Comparison of ENCODE assay signal across 10 mouse cellular contexts in genomic region chr12:77045956-77046355, GRCm38 (mm10).
DNase-seq lines count a peak whose midpoint lies in the region; ATAC-seq lines count a peak whose summit lies in the region.
"Had no signal": no experiment of that assay in that cellular context is flagged by ENCODE, and none has a peak within 500 bp of the region (broad histone marks: within the 10 kb centered on the region; RNA-seq: fewer than 3 reads in every experiment).

No protein-coding gene starts in this region.

- H3K27me3 ChIP-seq in neural tube, embryonic 14.5 days (ENCODE audit: control insufficient read depth, insufficient read depth, low read length): no peaks in the 10 kb centered on the region
- no peaks in the 10 kb centered on the region for H3K27me3 ChIP-seq in neural tube, embryonic 15.5 days (replicated peaks)
- H3K27me3 ChIP-seq: midbrain, embryonic 12.5 days had no signal

- peak; percentile 24 for DNase-seq in gastrocnemius, postnatal 10 days
- DNase-seq in gastrocnemius, postnatal 4 days (ENCODE audit: low spot score in 2 of 2): no peak
- DNase-seq in cerebellum, postnatal 25 days: peak; percentile 56 to 79
- peak; percentile 23 to 45 for DNase-seq in lung, postnatal 4 days
- DNase-seq in right cerebral cortex, adult 2 months (ENCODE audit: low spot score in 2 of 2): no peak

- ATAC-seq in neural tube, embryonic 14.5 days (ENCODE audit: low read depth): peak; percentile 28; the same call in 1 of the 2 replicates
- ATAC-seq in neural tube, embryonic 15.5 days (ENCODE audit: low FRiP score): no peak; the same call in 1 of the 2 replicates
- no peak for ATAC-seq in CD4-positive, CD25-positive, alpha-beta regulatory T cell, adult 4 months

- no peak overlapping the region for H3K9ac ChIP-seq in neural tube, embryonic 14.5 days (replicated peaks; ENCODE audit: low read depth, low read length)
- no peak overlapping the region for H3K9ac ChIP-seq in neural tube, embryonic 15.5 days (replicated peaks)
- H3K9ac ChIP-seq: embryonic facial prominence, embryonic 13.5 days; midbrain, embryonic 12.5 days had no signal

- H3K36me3 ChIP-seq in neural tube, embryonic 14.5 days (ENCODE audit: control insufficient read depth, insufficient read depth, low read length): no peaks in the 10 kb centered on the region
- no peaks in the 10 kb centered on the region for H3K36me3 ChIP-seq in neural tube, embryonic 15.5 days
- H3K36me3 ChIP-seq: embryonic facial prominence, embryonic 13.5 days; midbrain, embryonic 12.5 days had no signal

- no peaks in the 10 kb centered on the region for H3K4me1 ChIP-seq in neural tube, embryonic 14.5 days (ENCODE audit: control insufficient read depth, insufficient read depth, low read length)
- H3K4me1 ChIP-seq in neural tube, embryonic 15.5 days: peaks cover 7% of the 10 kb centered on the region; the same call in 1 of the 2 replicates

- 44% methylated on average over 2 of the region's 2 CpGs for WGBS in neural tube, embryonic 14.5 days
- 44% methylated on average over 2 of the region's 2 CpGs for WGBS in neural tube, embryonic 15.5 days

- no peaks in the 10 kb centered on the region for H3K9me3 ChIP-seq in neural tube, embryonic 14.5 days (ENCODE audit: control insufficient read depth, low read length)
- H3K9me3 ChIP-seq in neural tube, embryonic 15.5 days (replicated peaks): no peaks in the 10 kb centered on the region
- H3K9me3 ChIP-seq: midbrain, embryonic 12.5 days had no signal

- no peak overlapping the region for H3K27ac ChIP-seq in neural tube, embryonic 14.5 days (ENCODE audit: low read depth, low read length)
- H3K27ac ChIP-seq in neural tube, embryonic 15.5 days (replicated peaks): no peak overlapping the region
- H3K27ac ChIP-seq: embryonic facial prominence, embryonic 13.5 days; midbrain, embryonic 12.5 days had no signal

- H3K4me3 ChIP-seq in neural tube, embryonic 14.5 days (ENCODE audit: low read depth, low read length): no peak overlapping the region
- no peak overlapping the region for H3K4me3 ChIP-seq in neural tube, embryonic 15.5 days (replicated peaks)
- H3K4me3 ChIP-seq: embryonic facial prominence, embryonic 13.5 days; midbrain, embryonic 12.5 days had no signal

- H3K4me2 ChIP-seq in neural tube, embryonic 14.5 days (ENCODE audit: low read depth, low read length): no peak overlapping the region
- H3K4me2 ChIP-seq in neural tube, embryonic 15.5 days: no peak overlapping the region
- H3K4me2 ChIP-seq: embryonic facial prominence, embryonic 13.5 days; midbrain, embryonic 12.5 days had no signal

Comparison
In these comparisons a context has a peak if more than half of its experiments do, and no peak if none do; other contexts are left out.
1. DNase-seq: peak in gastrocnemius, postnatal 10 days (single experiment), cerebellum, postnatal 25 days (2 of 2) and lung, postnatal 4 days (2 of 2); none in gastrocnemius, postnatal 4 days (0 of 2) and right cerebral cortex, adult 2 months (0 of 2).